Mouse (Mus musculus) small intestine, adult 2 months (tissue): Measurements from ENCODE around the gene Atxn7l1.

Experiments used
- CTCF ChIP-seq: fragments of 200-500 bp; IDR thresholded peaks from 2 replicates; pipeline ENCODE4 v1.5.1; 2012; ENCODE audit warnings: low read depth, mild to moderate bottlenecking, control low read depth, inconsistent platforms, low read length, moderate library complexity, mixed read lengths; ENCODE audit not compliant: insufficient replicate concordance, insufficient read length; ENCODE audit errors: extremely low read depth
- POLR2A ChIP-seq: fragments of 200-500 bp; IDR thresholded peaks from 2 replicates; pipeline ENCODE4 v1.6.1; 2012; ENCODE audit warnings: low read depth, mild to moderate bottlenecking, control low read depth, inconsistent platforms, low read length, moderate library complexity

- no peak for TF ChIP-seq CTCF
- no peak for TF ChIP-seq POLR2A
Measured at GRCm38 (mm10) chr12:33110894-33111471, 36.5 kb upstream of the Atxn7l1 start.
